Mouse (Mus musculus) embryo, embryonic 10.5 days (tissue): ENCODE data around the gene Igf1r.

ENCODE experiments used
- DNase-seq: peaks from one replicate; pipeline ENCODE4 v3.0.0-alpha.2; 2015; ENCODE audit warnings: low spot score

The Igf1r gene

DNA sequence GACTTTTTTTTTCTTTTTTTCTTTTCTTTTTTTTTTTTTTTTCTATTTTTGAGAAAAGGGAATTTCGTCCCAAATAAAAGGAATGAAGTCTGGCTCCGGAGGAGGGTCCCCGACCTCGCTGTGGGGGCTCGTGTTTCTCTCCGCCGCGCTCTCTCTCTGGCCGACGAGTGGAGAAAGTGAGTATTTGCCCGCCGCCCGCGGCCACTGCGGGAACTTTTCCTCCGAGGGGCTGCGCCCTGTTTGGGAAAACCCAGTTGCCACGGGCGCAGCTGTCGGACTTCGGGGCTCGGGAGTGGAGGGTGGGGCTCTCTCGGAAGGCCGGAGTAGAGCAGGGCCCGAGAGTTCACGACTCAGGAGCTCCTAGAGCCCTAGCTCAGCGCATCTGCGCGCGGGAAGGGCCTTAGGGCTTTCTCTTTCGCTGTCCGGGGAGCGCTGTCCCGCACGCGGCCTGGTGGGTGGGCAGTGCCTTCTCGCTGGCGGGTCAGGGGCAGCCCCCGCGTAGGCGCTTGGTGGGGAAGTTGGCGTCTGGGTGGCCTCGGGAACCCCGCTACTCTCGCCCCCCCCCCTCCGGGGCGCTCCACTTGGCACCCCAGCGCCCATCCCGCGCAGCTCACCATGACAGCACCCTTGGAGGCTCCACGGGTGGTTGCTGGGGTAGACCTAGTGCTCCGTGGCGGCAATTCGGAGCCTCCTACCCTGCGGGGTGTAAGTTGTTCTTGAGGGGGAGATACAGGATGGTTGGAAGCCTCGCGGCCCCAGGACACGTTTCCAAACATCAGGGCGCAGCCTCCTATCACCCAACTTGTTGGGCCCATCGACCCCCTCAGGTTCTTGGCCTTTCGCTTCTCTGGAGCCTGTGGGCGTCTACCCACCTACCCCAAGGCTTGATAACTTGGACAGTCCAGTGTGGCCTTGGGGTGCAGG lies at the start of gene Igf1r:
Gene Igf1r, plus strand, starts transcription at position 51 of the 924 bp plus-strand sequence.
- DNase-seq: peak; percentile 64

DNA sequence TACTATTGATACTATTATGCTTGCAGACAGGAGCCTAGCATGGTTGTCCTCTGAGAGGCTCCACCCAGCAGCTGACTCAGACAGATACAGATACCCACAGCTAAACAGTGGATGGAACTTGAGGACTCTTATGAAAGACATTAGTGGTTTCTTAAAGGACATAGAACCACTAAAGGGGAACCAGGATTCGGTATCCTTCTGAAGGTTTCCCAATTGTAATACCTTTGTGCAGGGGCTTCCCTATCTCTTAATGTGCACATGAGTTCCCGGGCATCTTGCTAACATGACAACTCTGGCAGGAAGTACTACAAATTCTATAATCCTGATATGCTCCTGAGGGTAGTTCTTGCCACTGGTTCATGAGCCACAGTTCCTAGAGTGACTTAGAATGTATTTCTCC lies 46.3 kb upstream of the Igf1r start:
- DNase-seq: no peak

DNA sequence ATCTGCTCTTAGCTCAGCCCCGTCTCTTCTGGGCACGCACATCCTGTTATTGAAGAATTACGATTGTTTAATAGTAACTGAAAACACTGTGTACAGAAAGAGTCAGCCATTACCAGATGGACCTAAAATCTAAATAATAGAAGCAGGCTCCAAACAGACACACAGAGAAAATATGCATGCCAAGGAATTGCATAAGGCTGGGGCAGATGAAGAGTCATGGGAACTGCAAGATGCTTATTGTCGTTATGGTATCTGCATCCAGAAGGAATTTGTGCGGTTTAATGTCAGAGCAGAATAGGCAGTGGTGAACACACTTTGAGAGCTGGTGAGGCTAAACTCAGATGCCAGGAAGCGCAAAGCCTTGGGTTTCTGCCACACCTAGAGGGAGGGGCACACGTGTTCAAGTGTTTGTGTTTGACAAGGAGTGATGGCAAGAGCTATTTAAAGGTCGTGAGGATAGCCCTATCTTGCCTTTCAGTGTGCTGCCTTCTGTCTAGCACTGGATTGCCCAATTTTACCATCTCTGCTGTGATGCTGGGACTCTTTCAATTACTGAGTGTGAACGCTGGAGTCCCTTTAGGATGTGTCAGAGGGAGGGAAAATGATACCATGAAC lies 44.7 kb upstream of the Igf1r start:
- no peak for DNase-seq

DNA sequence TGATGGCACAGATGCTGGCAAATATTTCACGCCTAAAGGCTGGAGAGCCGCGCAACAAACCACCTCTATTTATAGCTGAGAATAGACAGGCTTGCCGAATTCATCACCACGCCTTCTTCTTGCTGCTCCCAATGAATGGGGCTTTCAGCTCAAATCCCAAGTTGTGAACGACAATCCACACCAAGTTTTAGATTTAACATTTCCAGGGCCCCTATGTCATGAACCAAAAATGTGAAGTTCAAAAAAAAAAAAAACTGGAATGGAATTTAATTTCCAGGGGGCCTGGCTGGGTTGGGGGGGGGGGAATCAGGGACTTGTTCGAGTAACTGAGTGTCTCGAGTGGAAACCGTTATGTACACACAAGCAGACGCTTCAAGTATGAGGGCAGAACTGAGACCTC lies 42.1 kb upstream of the Igf1r start:
- peak; percentile 68 for DNase-seq

DNA sequence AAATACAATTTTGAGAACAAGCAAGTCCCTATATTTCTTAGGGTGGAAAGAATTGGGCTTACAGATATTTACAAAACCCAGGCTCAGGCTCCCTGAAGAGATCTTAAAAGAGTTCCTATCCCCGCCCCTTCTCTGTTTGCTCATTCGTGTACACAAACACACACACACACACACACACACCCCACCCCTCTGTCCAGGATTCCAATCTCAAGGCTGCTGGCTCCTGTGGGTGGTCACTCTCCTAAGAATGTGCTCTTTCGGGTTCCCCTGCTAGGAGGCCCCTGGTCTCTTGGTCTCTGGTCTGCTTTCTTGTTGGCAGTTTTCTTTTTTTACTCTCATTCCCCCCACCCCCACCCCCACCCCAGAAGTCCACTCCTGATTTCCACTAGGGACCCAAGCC lies 41.7 kb upstream of the Igf1r start:
- peak; percentile 65 for DNase-seq

DNA sequence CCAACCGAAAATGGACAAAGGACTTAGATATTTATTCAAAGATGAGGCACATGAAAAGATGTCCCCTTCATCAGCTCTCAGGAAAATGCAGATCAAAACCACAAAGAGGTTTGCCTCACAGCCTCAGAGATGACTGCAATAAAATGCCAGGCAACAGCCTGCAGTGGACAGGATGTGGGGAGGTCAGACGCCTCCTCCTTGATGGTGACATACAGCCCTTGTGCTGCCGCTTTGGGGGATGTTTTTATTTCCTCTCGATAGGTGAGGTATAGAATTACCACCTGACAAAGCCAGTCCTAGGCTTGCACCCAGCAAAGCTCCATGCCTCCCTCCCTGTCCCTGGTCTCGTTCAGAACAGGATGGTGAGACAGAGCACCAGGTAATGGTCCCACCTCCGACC lies 40.8 kb upstream of the Igf1r start:
- peak; percentile 27 for DNase-seq

DNA sequence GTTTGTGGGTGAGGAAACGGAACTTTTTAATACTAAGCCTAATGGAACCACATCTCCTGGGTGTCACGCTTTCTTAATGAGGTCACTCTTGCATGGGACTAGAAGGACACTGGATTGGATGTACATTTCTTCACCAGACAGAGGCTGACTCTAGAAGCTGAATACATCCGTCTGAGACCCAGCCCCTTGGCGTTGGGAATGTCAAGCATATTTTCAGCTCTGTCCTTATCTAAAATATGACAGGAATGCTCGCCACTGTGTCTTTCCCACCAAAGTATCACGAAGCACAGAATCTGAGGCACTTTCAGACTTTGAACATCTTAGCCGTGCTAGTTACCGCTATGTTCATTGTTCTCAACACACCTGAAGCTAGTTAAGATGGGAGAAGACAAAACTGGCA lies 35.7 kb upstream of the Igf1r start:
- DNase-seq: no peak

DNA sequence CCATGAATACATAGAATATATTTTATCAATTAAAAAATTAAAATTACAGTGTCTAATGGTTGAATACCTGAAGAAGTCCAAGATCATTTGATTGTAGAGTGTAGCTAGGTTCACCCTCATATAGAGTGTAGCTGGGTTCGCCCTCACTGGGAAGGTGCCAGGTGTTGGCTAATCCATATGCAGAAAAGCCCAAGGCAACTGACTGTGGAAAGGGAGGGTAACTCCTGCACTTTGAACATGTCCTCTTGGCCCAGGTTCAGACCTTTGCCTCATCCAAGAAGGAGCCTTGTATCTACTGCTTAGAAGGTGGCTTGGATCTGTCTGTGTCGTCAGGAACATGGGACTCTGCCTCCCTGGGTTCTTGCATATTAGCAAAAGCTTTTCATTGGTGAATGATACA lies 34.9 kb upstream of the Igf1r start:
- no peak for DNase-seq

DNA sequence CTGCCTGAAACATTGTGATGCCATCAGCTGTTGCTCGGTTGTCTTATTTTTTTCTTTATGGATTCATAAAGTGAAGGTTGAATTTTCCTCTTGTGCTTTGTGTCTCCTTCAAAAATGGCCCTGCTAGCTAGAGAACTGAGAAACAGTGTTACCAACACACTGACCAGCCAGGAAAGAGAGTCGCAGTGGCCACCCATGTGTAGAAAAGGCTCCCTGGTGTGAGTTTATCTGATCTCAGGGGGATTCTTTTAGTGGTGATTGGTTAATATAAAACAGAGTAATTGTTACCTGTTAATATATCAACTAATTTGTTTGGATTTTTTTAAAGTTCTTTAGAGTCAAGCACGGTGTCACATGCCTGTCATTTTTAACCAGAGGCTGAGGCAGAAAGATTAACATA lies 33.2 kb upstream of the Igf1r start:
- DNase-seq: no peak

DNA sequence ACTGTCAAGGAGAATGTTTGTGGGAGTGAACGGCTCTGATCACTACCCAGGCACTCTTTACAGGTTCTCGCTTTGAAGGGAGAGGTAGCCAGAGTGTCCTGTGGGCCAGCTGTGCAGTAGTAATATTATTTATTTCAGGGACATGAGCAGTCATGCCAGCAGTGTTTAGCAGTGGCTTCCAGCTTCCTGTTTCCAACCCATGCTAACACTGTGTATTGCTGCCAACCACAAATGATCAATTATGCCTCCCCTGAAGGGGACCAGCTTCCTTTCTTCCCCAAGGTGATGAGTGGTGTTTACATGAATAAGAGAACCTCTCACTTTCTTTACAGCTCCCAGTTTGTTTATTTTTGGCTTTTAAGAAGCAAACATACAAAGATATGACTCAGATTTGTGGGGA lies 28.4 kb upstream of the Igf1r start:
- no peak for DNase-seq

DNA sequence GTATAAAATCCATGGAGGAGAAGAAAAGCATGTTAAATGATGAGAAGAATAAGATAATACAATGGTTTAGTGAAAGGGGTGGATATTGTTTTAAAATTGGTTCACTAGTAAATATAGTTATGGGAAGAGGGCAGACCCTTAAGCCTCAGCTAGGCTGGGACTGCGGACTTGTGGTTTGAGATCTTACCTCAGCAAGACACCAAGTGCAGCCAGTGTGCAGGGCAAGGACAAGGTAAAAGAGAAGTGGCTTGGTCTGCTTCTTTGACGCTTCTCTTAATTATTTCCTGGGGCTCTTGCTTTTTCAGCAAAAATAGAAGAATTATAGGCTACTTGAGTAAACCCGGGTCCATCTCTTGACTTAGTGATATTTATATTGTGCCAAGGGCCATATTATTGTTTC lies 22.5 kb upstream of the Igf1r start:
- DNase-seq: no peak

DNA sequence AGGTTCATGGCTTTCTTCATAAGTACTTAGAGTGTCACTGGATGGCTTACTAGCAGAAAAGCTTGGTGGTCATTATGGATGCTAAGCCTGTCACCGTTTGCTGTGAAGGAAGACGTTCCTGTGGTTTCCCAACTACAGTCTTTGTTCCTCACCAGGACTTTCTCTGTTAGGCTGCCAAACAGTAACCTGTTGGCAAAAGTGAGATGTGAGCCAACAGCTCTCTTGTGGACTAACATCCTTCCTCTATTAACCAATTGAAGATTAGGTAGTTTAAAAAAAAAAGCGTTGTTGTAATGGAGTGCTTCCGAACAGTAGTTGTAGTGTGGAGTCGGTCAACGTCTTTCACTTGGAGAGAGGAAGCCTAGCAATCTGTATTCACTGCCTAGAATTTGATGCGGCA lies 15.8 kb upstream of the Igf1r start:
- DNase-seq: no peak

DNA sequence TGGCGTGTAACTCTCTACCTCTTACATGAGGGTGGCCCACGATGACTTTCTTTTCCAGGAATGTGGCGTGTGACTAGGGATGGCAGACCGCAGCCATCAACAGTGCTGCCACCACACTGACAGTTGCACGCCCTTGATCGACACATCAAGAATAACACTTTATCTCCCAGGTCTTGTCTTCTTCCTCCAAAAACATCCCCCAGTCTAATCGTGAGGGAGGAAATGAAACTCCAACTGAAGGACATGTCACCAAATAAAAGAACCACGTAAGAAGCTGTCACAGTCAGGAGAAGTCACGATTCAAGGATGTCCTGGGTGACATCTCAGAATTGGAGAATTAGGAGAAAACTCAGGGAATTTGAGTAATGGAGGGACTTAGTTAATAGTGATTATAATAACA lies 8.8 kb upstream of the Igf1r start:
- no peak for DNase-seq

DNA sequence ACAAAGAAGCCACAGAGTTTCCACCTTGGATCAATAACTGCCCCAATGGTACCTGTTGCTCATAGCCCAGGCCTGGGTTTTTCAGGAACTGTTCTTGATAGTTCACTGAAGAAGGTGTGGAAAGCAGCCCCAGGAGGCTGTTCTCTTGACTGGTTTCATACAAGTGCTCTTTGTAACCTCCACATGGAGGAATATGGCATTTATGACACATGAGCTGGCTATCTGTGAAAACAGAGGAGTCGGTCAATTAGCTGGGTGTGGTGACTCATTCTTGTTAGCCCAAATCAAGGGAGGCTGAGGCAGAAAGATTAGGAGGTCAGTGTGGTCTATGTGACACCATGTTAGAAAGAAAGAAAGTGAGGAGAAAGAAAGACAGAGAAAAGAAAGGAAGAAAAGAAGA lies 5.7 kb upstream of the Igf1r start:
- no peak for DNase-seq

DNA sequence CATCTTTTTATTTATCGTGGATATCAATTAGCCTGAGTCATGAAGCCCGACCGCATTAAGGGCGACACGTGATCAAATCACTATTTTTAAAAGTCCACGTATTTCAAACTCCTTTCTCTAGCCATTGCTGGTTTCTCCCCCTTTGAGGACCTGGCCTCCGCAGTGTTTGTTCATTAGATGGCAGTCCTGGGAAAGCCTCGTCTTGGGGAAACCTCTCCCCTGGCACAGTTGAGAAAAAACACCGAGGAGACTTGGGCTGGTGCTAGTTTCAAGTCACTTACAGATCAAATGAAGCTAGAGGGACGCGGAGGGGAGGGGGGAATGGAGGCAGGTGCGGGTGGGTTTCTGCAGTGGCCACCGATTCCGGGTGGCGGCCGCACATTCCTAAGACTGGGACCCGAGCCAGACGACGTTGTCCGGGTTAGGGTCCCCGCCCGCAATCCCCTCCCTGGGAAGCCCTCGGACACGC lies 2.2 kb upstream of the Igf1r start:
- no peak for DNase-seq

DNA sequence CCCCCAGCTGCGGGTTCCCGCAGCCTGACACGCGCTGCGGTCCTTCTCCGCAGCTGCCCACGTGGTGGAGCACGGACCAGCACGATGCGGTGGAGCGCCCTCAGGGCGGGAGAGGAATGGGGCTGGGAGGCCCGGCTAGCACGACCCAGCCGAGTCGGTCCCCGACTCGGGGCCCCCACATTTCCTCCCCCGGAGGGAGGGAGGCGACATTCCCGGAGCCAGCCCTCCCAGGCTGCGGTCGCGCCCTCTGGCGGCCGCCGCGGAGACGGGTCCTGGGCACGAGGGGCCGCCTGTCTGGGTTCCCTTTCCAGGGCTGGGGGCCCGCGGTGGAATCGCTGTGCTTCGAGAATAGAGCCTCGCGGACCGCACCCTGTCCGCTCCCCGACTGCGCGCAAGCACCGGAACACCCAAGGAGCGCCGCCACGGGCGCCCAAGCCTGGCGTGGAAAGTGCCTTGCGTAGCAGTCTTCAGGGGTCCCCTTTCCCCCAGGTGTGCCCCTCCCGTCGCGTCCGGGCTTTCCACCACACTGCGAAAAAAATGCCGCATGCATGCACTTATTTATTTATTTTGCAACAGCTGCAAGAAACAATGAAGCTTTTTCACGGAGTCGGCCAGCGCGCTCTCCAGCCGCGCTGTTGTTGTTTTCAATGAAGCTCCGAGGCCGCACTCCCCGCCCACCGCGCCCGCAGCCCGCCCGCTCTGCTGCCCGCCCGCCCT lies 1.7 kb upstream of the Igf1r start:
- peak; percentile 90 for DNase-seq

DNA sequence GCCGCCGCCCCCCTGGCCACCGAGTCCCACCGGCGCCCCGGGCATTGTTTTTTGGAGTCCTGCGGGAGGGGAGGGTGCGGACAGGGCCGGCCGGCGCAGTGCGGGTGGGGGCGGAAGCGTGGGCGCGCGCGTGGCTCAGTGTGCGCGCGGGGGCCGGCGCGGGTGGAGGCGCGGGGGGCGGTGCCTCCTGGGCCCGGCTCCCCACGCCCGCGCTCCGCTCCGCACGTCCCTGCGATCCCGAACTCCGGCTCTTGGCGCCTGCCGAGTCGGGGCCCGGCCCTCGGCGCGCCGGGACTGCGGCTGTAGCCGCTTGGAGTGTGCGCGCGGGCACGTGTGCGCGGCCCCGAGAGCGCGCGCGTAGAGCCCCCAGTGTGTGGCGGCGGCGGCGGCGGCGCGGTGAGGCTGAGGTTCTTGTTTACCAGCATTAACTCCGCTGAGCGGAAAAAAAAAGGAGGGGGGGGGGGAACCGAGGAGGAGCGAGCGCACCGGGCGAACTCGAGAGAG lies 1.0 kb upstream of the Igf1r start:
- peak; percentile 95 for DNase-seq

DNA sequence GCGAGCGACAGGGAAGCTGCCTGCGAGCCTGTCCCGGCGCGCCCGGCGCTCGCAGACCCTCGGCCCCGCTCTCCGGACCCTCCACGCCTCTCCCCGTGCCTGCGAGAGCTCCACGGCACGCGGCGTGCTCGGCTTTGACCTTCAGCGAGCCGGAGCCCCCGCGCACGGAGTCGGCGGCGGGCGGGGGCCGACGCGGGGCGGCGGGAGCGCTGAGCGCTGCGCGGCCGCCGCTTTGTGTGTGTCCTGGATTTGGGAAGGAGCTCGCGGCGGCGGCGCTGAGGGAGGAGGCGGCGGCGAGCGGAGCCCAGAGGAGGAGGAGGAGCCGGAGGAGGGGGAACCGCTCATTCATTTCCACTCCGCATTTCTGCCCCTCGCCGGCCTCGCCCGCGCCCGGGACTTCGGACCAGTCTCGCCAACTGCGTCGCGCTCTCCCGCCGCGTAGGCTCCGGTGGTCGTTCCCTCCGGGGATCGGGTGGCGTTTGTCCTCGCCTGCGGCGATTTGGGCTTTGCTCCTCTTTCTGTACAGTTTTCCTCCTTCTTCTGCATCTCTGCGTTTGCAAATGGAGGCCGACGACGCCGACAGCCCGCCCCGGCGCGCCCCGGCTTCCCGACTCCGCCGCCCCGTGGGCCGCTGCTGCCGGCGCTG lies 468 bp upstream of the Igf1r start:
- peak; percentile 84 for DNase-seq

DNA sequence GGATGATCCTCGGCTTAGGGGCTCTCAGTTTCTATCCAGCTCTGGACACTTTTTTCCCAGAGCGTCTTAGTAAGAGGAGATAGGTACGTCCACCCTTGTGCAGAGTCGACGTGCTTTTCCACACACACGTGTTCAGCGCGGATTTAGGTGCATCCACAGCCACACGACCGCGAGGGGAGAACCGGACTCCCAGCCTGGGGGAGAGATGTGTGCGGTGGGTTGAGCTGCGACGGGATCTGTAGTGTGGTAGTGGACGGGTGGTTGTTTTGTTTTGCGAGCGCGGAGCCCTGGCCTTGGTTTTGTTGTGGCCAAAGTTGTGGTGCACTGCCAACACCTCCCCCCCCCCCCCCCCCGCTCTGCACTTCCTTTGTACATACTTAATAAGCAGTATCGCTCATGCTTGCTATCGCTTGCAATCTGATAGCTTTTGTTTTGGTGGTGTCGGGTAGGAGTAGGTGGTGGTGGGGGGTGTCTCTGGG lies 1.2 kb downstream of the Igf1r start:
- DNase-seq: peak; percentile 55

DNA sequence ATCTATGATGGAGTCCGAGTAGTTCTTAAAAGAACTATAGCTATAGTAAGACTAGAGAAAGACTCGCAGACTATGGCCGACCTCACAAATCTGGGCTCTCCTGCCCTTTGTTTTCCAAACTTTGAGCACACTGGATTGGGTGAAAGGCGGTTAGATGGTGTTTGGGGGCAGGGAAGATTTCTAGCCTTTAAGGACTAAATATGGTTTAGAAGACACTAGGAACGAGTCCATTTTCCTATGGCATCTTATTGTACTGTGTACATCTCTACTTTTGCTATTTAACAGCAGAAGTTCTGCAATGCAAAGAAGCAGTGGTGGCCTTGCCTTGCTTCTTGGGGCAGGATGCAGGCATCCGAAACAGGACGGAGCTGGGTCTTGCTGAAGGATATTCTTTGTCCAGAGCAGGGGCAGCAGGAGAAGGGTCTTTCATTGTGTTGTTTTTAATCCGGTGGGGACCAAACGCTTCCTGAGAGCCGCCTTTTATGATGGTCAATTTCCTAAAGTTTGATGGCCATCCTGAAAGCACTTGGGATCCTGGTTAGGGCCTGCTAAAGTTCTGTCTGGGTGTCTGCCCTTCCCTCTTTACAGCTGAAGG lies 2.1 kb downstream of the Igf1r start:
- DNase-seq: peak; percentile 60

DNA sequence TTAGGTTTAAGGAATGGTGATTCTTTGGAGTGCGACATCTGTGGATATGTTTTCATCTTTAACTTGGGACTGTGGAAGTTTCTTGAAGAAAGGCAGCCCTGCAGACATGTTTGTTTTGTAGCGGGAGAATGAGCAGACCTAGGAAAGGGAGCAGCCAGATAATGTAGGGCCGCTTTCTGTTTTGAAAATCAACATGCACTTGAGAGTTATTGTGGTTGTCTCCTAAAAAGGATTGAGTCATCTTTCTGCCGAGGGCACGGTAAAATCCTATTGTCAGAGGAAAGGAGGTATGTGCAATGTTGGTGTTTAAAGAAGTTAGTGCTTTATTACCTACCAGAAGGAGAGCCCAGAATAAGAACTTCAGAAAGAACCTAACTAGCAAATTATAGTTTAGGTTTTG lies 2.6 kb downstream of the Igf1r start:
- no peak for DNase-seq

DNA sequence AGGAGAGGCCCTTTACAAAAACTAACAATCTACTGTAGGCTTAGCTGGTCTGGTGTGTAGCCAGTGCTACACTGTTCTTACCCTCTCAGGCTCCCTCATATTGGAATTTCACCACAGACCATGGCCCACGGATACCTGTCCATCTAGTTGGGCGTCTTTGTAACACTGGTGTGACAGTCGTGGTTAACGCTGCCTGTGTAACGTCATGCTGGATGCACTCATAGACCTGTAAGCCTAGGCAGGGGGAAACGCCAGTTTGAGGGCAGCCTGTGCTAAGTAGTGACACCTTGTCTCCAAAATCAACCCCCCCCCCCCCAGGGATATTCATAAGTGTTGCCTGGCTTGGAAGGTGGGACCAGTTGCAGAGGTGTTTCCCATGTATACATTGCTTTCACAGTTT lies 4.7 kb downstream of the Igf1r start:
- DNase-seq: no peak
